Mouse (Mus musculus): ENCODE data around the gene Spata2l. TPM values are rescaled to one million over a fixed set of nuclear protein-coding genes. Genes with fewer than 3 reads are reported as not detected.
A peak's percentile ranks its signal among the peaks of the same experiment; 100 is the strongest.
"Not testable (repeated sequence)": the region's sequence is repeated elsewhere in the genome, so short reads cannot be mapped to it uniquely, and the experiment has no call there.

Gene Spata2l
- total RNA-seq, 2 experiments from 2014 or later = 1.5 to 4.3 TPM

GRCm38 (mm10) chr8:123248596-123248995, 12.6 kb upstream of the Spata2l start:
- ATAC-seq (replicated peaks; ENCODE audit: poor library complexity, severe bottlenecking) = peak; percentile 75

GRCm38 (mm10) chr8:123247748-123248147, 11.7 kb upstream of the Spata2l start:
- no peak for ATAC-seq (replicated peaks; ENCODE audit: poor library complexity, severe bottlenecking)

- no peak for ATAC-seq (replicated peaks; ENCODE audit: poor library complexity, severe bottlenecking)
These were observed 9.5 kb upstream of the Spata2l start for GRCm38 (mm10) chr8:123245543-123245942.

GRCm38 (mm10) chr8:123244382-123244781, 8.3 kb upstream of the Spata2l start:
- ATAC-seq (replicated peaks; ENCODE audit: poor library complexity, severe bottlenecking) = no peak

GRCm38 (mm10) chr8:123243053-123243452, 7.0 kb upstream of the Spata2l start:
- no peak for ATAC-seq (replicated peaks; ENCODE audit: poor library complexity, severe bottlenecking)

- ATAC-seq (replicated peaks; ENCODE audit: poor library complexity, severe bottlenecking) = no peak
These were observed 6.3 kb upstream of the Spata2l start for GRCm38 (mm10) chr8:123242107-123242923.

- ATAC-seq (replicated peaks; ENCODE audit: poor library complexity, severe bottlenecking) = no peak
These were observed 3.4 kb upstream of the Spata2l start for GRCm38 (mm10) chr8:123239398-123239797.

- ATAC-seq (replicated peaks; ENCODE audit: poor library complexity, severe bottlenecking) = no peak; the same call in 1 of the 2 replicates
These were observed 1.0 kb downstream of the Spata2l start for GRCm38 (mm10) chr8:123234918-123235519.

GRCm38 (mm10) chr8:123233760-123234159, 2.3 kb downstream of the Spata2l start:
- no peak for ATAC-seq (replicated peaks; ENCODE audit: poor library complexity, severe bottlenecking)

- no peak for ATAC-seq (replicated peaks; ENCODE audit: poor library complexity, severe bottlenecking)
These were observed 2.7 kb downstream of the Spata2l start for GRCm38 (mm10) chr8:123233300-123233699.

GRCm38 (mm10) chr8:123232553-123232952, 3.5 kb downstream of the Spata2l start:
- no peak for ATAC-seq (replicated peaks; ENCODE audit: poor library complexity, severe bottlenecking)

- ATAC-seq (replicated peaks; ENCODE audit: poor library complexity, severe bottlenecking) = no peak
These were observed 4.3 kb downstream of the Spata2l start for GRCm38 (mm10) chr8:123231742-123232141.

GRCm38 (mm10) chr8:123230326-123230725, 5.7 kb downstream of the Spata2l start:
- ATAC-seq (replicated peaks; ENCODE audit: poor library complexity, severe bottlenecking) = not testable (repeated sequence)

- no peak for ATAC-seq (replicated peaks; ENCODE audit: poor library complexity, severe bottlenecking)
These were observed 7.6 kb downstream of the Spata2l start for GRCm38 (mm10) chr8:123228416-123228815.

GRCm38 (mm10) chr8:123224278-123225266, 11.5 kb downstream of the Spata2l start, which contains the start of gene Cdk10:
Cdk10 (plus strand) TSS chr8:123224842.
- ATAC-seq (replicated peaks; ENCODE audit: poor library complexity, severe bottlenecking) = peak; percentile 94

- ATAC-seq (replicated peaks; ENCODE audit: poor library complexity, severe bottlenecking) = no peak
These were observed 15.1 kb downstream of the Spata2l start for GRCm38 (mm10) chr8:123220917-123221316.

- ATAC-seq (replicated peaks; ENCODE audit: poor library complexity, severe bottlenecking) = no peak
These were observed 20.6 kb downstream of the Spata2l start for GRCm38 (mm10) chr8:123215430-123215829.

- ATAC-seq (replicated peaks; ENCODE audit: poor library complexity, severe bottlenecking) = peak; percentile 5; the same call in 1 of the 2 replicates
These were observed 22.8 kb downstream of the Spata2l start for GRCm38 (mm10) chr8:123213118-123213772.

- peak; percentile 92 for ATAC-seq (replicated peaks; ENCODE audit: poor library complexity, severe bottlenecking)
These were observed 23.5 kb downstream of the Spata2l start, which contains the start of the genes Chmp1a and Spata33 for GRCm38 (mm10) chr8:123212321-123213117. Chmp1a (minus strand) TSS chr8:123212763. Spata33 (plus strand) TSS chr8:123212832.

Data from granulocyte monocyte progenitor cell, adult 5-6 weeks (primary cell).